Mouse (Mus musculus) stomach, postnatal 0 days (tissue): Measurements from ENCODE around the gene Mapk11.

ENCODE experiments used
- CTCF ChIP-seq: IDR thresholded peaks from 2 replicates; pipeline ENCODE4 v1.5.1; 2016; ENCODE audit warnings: antibody characterized with exemption, low read depth, mild to moderate bottlenecking, moderate library complexity
- EP300 ChIP-seq: optimal IDR thresholded peaks from 2 replicates; pipeline ENCODE3; 2016; ENCODE audit warnings: antibody characterized with exemption

DNA sequence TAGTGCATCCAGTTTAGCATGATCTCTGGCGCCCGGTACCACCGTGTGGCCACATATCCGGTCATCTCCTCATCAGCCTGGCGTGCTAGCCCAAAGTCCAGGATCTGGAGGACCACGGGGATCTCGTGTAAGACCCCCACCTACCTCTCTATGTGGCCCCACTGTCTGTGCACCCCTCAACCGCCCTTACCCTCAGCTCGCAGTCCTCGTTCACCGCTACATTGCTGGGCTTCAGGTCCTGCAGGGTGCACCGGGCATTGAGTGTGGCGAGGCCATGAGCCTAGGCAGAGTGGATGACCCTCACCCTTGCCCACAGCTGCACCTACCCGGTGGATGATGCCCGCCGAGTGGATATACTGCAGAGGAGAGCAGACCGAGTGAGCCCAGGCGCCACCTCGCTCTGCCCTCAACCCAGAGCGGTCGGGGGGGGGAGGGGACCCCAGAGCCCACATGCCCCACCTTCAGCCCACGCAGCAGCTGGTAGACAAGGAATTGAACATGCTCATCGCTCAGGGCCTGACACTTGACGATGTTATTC lies 3.5 kb downstream of the Mapk11 start:
- TF ChIP-seq CTCF (no peak), EP300 (no peak)
